Mouse (Mus musculus): Measurements from ENCODE around the gene Dcaf7. TPM values are rescaled to one million over a fixed set of nuclear protein-coding genes. Genes with fewer than 3 reads are reported as not detected.
A peak's percentile ranks its signal among the peaks of the same experiment; 100 is the strongest.

Dcaf7 gene
- total and polyA plus RNA-seq, 2 experiments from 2014 or later, result 27.4 to 49.5 TPM

- peak; percentile 64 for TF ChIP-seq CTCF (IDR thresholded peaks at IDR 0.05; ENCODE audit: low read depth)
- TF ChIP-seq EP300 (IDR thresholded peaks at IDR 0.05; ENCODE audit: low read depth), result no peak
- DNase-seq (ENCODE audit: low spot score) (peak; percentile 100), ATAC-seq (ENCODE audit: insufficient read depth, low read depth) (peak; percentile 96)
- H3K9ac ChIP-seq (replicated peaks; ENCODE audit: low read depth, low read length), result peak within 1 kb of the TSS; percentile 93
- peak within 1 kb of the TSS; percentile 90 for H3K4me2 ChIP-seq (ENCODE audit: low read depth, low read length)
- peak within 1 kb of the TSS; percentile 98 for H3K27ac ChIP-seq (ENCODE audit: low read depth)
- 1% methylated on average over 69 of the region's 69 CpGs for WGBS
- no peaks in the 10 kb centered on the region for H3K27me3 ChIP-seq (ENCODE audit: control insufficient read depth, insufficient read depth, low read length)
- H3K4me3 ChIP-seq (ENCODE audit: low read depth, low read length), result peak within 1 kb of the TSS; percentile 95
- no peaks in the 10 kb centered on the region for H3K36me3 ChIP-seq (replicated peaks; ENCODE audit: control insufficient read depth, insufficient read depth, low read length)
- H3K4me1 ChIP-seq (ENCODE audit: control insufficient read depth, insufficient read depth), result peaks cover 6% of the 10 kb centered on the region; the same call in 1 of the 2 replicates
- no peaks in the 10 kb centered on the region for H3K9me3 ChIP-seq (replicated peaks; ENCODE audit: control insufficient read depth, low read length)
Observed at GRCm38 (mm10) chr11:106083708-106084701, 47.3 kb downstream of the Dcaf7 start, which contains the start of gene Map3k3. Gene Map3k3, plus strand, starts transcription at chr11:106084613.

DNA sequence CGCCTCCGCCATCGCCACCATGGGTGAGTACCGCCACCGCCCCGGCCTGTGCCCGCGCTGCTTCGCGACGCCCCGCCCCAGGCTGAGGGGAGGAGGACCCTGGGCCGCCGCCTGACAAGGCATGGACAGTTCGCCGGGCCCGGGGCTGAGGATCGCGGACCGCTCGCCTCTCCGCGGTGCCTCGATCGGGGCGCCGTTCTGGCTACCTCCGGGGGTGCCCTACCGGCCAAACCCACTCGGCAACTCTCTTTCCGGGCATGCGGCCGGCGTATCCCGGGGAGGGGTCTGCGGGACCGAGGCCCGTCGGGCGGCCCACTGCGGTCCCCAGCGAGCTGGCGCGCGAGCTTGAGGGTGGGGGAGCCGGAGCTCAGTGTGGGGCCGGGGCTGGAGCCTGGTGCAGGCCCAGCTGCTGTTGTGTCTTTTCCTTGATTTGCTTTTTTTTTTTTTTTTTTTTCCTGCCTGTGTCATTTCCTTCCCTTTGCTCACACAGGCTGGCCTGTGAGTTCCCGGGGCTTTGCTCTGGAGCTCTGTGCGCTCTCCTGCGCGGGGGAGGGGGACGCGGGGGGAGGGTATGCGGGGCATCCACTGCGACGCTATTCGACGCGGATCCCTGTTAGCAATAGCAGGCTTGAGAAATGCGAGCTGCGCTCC, 48.4 kb downstream of the Dcaf7 start:
- ATAC-seq (ENCODE audit: insufficient read depth, low read depth), result peak; percentile 70
- H3K4me3 ChIP-seq (ENCODE audit: low read depth, low read length), result peak overlapping the region; percentile 95
- no peaks in the 10 kb centered on the region for H3K36me3 ChIP-seq (replicated peaks; ENCODE audit: control insufficient read depth, insufficient read depth, low read length)
- no peaks in the 10 kb centered on the region for H3K9me3 ChIP-seq (replicated peaks; ENCODE audit: control insufficient read depth, low read length)
- under 1% methylated on average over 57 of the region's 61 CpGs for WGBS
- peak overlapping the region; percentile 98 for H3K27ac ChIP-seq (ENCODE audit: low read depth)
- peak; percentile 69 for DNase-seq (ENCODE audit: low spot score)
- H3K27me3 ChIP-seq (ENCODE audit: control insufficient read depth, insufficient read depth, low read length), result no peaks in the 10 kb centered on the region
- TF ChIP-seq CTCF (IDR thresholded peaks at IDR 0.05; ENCODE audit: low read depth) (no peak), EP300 (IDR thresholded peaks at IDR 0.05; ENCODE audit: low read depth) (no peak)
- H3K4me2 ChIP-seq (ENCODE audit: low read depth, low read length), result peak overlapping the region; percentile 67
- H3K4me1 ChIP-seq (ENCODE audit: control insufficient read depth, insufficient read depth), result peaks cover 6% of the 10 kb centered on the region; the same call in 1 of the 2 replicates
- peak overlapping the region; percentile 93 for H3K9ac ChIP-seq (replicated peaks; ENCODE audit: low read depth, low read length)

GRCm38 (mm10) chr11:106098223-106098622, 61.6 kb downstream of the Dcaf7 start:
- Histone ChIP-seq H3K9me3 (replicated peaks; ENCODE audit: control insufficient read depth, low read length) (no peaks in the 10 kb centered on the region), H3K9ac (replicated peaks; ENCODE audit: low read depth, low read length) (no peak overlapping the region), H3K36me3 (replicated peaks; ENCODE audit: control insufficient read depth, insufficient read depth, low read length) (peaks cover 7% of the 10 kb centered on the region; the same call in 1 of the 2 replicates), H3K4me1 (ENCODE audit: control insufficient read depth, insufficient read depth) (peaks cover 4% of the 10 kb centered on the region; the same call in 1 of the 2 replicates), H3K27me3 (ENCODE audit: control insufficient read depth, insufficient read depth, low read length) (no peaks in the 10 kb centered on the region), H3K4me3 (ENCODE audit: low read depth, low read length) (no peak overlapping the region), H3K4me2 (ENCODE audit: low read depth, low read length) (0 out of 2 replicates have a peak overlapping the region, but pooled peaks have one; percentile 25), H3K27ac (ENCODE audit: low read depth) (peak overlapping the region; percentile 74)
- TF ChIP-seq CTCF (IDR thresholded peaks at IDR 0.05; ENCODE audit: low read depth) (no peak), EP300 (IDR thresholded peaks at IDR 0.05; ENCODE audit: low read depth) (0 out of 2 replicates have a peak, but pooled peaks have one; percentile 32)
- peak; percentile 79 for ATAC-seq (ENCODE audit: insufficient read depth, low read depth)
- WGBS, result 35% methylated on average over 1 of the region's 1 CpGs
- DNase-seq (ENCODE audit: low spot score), result peak; percentile 61

DNA sequence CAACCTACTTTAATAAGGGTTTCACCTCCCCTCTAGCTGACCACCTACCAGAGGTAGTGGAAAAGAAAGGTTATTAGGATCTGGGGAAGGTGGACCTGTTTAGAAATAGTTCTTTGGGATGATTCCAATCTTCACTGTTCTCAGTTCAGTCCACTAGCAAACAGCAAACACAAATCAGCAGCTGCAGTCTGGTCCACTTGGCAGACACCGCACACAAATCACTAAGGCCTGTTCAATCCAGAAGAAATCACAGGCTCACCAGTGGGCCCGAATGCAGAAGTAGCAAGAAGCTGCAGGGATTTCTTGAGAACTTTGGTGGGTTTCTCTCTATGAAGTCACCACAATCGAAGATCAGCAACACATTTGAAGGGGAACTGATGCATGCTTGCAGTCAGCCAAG, 66.2 kb downstream of the Dcaf7 start:
- no peak for TF ChIP-seq CTCF (IDR thresholded peaks at IDR 0.05; ENCODE audit: low read depth)
- TF ChIP-seq EP300 (IDR thresholded peaks at IDR 0.05; ENCODE audit: low read depth), result no peak
- ATAC-seq (ENCODE audit: insufficient read depth, low read depth), result no peak

DNA sequence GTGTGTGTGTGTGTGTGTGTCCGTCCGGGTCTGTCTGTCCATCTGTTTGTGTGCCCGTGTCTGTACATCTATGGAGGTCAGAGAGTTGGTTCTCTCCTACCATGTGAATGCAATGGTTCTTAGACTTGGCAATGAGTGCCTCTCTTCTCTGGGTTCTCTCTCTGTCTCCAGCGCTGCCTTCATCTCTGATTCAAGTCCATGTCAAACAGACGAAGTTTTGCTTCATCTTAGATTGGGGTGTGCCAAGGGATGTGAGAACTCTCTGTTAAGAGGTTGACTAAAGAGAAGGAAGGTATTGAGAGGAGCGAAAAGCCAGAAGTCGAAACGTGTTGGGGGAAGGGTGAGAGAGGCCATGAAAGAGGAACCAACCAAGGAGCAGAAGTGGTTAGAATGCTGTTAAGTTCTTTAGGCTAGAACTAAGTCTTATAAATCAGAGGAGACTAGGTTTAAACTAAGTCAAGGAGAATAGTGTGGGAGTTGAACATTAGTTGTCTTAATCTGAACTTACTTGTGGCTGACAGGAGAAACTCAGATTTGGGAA, 69.4 kb downstream of the Dcaf7 start:
- H3K27ac ChIP-seq (ENCODE audit: low read depth), result no peak overlapping the region
- H3K9me3 ChIP-seq (replicated peaks; ENCODE audit: control insufficient read depth, low read length), result no peaks in the 10 kb centered on the region
- no peak overlapping the region for H3K4me2 ChIP-seq (ENCODE audit: low read depth, low read length)
- H3K9ac ChIP-seq (replicated peaks; ENCODE audit: low read depth, low read length), result no peak overlapping the region
- ATAC-seq (ENCODE audit: insufficient read depth, low read depth) (no peak), DNase-seq (ENCODE audit: low spot score) (no peak)
- no peak overlapping the region for H3K4me3 ChIP-seq (ENCODE audit: low read depth, low read length)
- peaks cover 19% of the 10 kb centered on the region for H3K36me3 ChIP-seq (replicated peaks; ENCODE audit: control insufficient read depth, insufficient read depth, low read length)
- WGBS, result 82% methylated on average over 8 of the region's 8 CpGs
- H3K4me1 ChIP-seq (ENCODE audit: control insufficient read depth, insufficient read depth), result no peaks in the 10 kb centered on the region
- TF ChIP-seq CTCF (IDR thresholded peaks at IDR 0.05; ENCODE audit: low read depth), result no peak
- TF ChIP-seq EP300 (IDR thresholded peaks at IDR 0.05; ENCODE audit: low read depth), result no peak
- H3K27me3 ChIP-seq (ENCODE audit: control insufficient read depth, insufficient read depth, low read length), result no peaks in the 10 kb centered on the region

More for the DNA sequence above, 66.2 kb downstream of the Dcaf7 start:
- Histone ChIP-seq H3K27ac (ENCODE audit: low read depth) (no peak overlapping the region), H3K27me3 (ENCODE audit: control insufficient read depth, insufficient read depth, low read length) (no peaks in the 10 kb centered on the region), H3K36me3 (replicated peaks; ENCODE audit: control insufficient read depth, insufficient read depth, low read length) (peaks cover 13% of the 10 kb centered on the region; the same call in 1 of the 2 replicates), H3K9me3 (replicated peaks; ENCODE audit: control insufficient read depth, low read length) (no peaks in the 10 kb centered on the region), H3K4me1 (ENCODE audit: control insufficient read depth, insufficient read depth) (peaks cover 4% of the 10 kb centered on the region; the same call in 1 of the 2 replicates), H3K4me2 (ENCODE audit: low read depth, low read length) (no peak overlapping the region), H3K9ac (replicated peaks; ENCODE audit: low read depth, low read length) (no peak overlapping the region), H3K4me3 (ENCODE audit: low read depth, low read length) (no peak overlapping the region)
- WGBS, result 83% methylated on average over 3 of the region's 3 CpGs
- DNase-seq (ENCODE audit: low spot score), result no peak

Other genes with a start within 250 kb of the Dcaf7 start
- gene Cyb561, start 83.5 kb upstream of the Dcaf7 start, total RNA-seq (2014; rRNA removed; ENCODE audit: low replicate concordance), result 9.5 and 11.4 TPM in 2 replicates
- 5.9 and 7.1 TPM in 2 replicates for gene Cyb561, start 83.5 kb upstream of the Dcaf7 start, polyA plus RNA-seq (2015; fragmentation: Nextera tagmentation; extraction: Ambion mirVana)
- 6.1 and 17.1 TPM in 2 replicates for gene Ace, start 68.9 kb upstream of the Dcaf7 start, total RNA-seq (2014; rRNA removed; ENCODE audit: low replicate concordance)
- gene Ace, start 68.9 kb upstream of the Dcaf7 start, polyA plus RNA-seq (2015; fragmentation: Nextera tagmentation; extraction: Ambion mirVana), result 3.3 and 3.7 TPM in 2 replicates
- not detected in 2 replicates for gene Ace3, start 42.2 kb upstream of the Dcaf7 start, total RNA-seq (2014; rRNA removed; ENCODE audit: low replicate concordance)
- not detected in 2 replicates for gene Ace3, start 42.2 kb upstream of the Dcaf7 start, polyA plus RNA-seq (2015; fragmentation: Nextera tagmentation; extraction: Ambion mirVana)
- gene Kcnh6, start 28.7 kb upstream of the Dcaf7 start, total RNA-seq (2014; rRNA removed; ENCODE audit: low replicate concordance), result 0.97 TPM in 1 of 2 replicates, not detected in the other
- gene Kcnh6, start 28.7 kb upstream of the Dcaf7 start, polyA plus RNA-seq (2015; fragmentation: Nextera tagmentation; extraction: Ambion mirVana), result 0.10 and 0.12 TPM in 2 replicates
- gene Taco1, start 29.2 kb downstream of the Dcaf7 start, total RNA-seq (2014; rRNA removed; ENCODE audit: low replicate concordance), result 40.6 and 50.4 TPM in 2 replicates
- 14.1 and 17.4 TPM in 2 replicates for gene Taco1, start 29.2 kb downstream of the Dcaf7 start, polyA plus RNA-seq (2015; fragmentation: Nextera tagmentation; extraction: Ambion mirVana)
- 44.0 and 71.9 TPM in 2 replicates for gene Map3k3, start 47.7 kb downstream of the Dcaf7 start, total RNA-seq (2014; rRNA removed; ENCODE audit: low replicate concordance)
- gene Map3k3, start 47.7 kb downstream of the Dcaf7 start, polyA plus RNA-seq (2015; fragmentation: Nextera tagmentation; extraction: Ambion mirVana), result 13.8 and 14.5 TPM in 2 replicates
- not detected in 2 replicates for gene Gm10840, start 124.0 kb downstream of the Dcaf7 start, total RNA-seq (2014; rRNA removed; ENCODE audit: low replicate concordance)
- not detected in 2 replicates for gene Gm10840, start 124.0 kb downstream of the Dcaf7 start, polyA plus RNA-seq (2015; fragmentation: Nextera tagmentation; extraction: Ambion mirVana)
- 8.2 and 34.8 TPM in 2 replicates for gene Limd2, start 124.0 kb downstream of the Dcaf7 start, total RNA-seq (2014; rRNA removed; ENCODE audit: low replicate concordance)
- 40.4 and 44.6 TPM in 2 replicates for gene Limd2, start 124.0 kb downstream of the Dcaf7 start, polyA plus RNA-seq (2015; fragmentation: Nextera tagmentation; extraction: Ambion mirVana)
- gene Strada, start 165.3 kb downstream of the Dcaf7 start, total RNA-seq (2014; rRNA removed; ENCODE audit: low replicate concordance), result 12.6 and 18.7 TPM in 2 replicates
- 12.6 and 13.0 TPM in 2 replicates for gene Strada, start 165.3 kb downstream of the Dcaf7 start, polyA plus RNA-seq (2015; fragmentation: Nextera tagmentation; extraction: Ambion mirVana)
- gene Ccdc47, start 179.5 kb downstream of the Dcaf7 start, total RNA-seq (2014; rRNA removed; ENCODE audit: low replicate concordance), result 22.0 and 23.6 TPM in 2 replicates
- gene Ccdc47, start 179.5 kb downstream of the Dcaf7 start, polyA plus RNA-seq (2015; fragmentation: Nextera tagmentation; extraction: Ambion mirVana), result 80.6 and 89.8 TPM in 2 replicates
- gene Ddx42, start 180.1 kb downstream of the Dcaf7 start, total RNA-seq (2014; rRNA removed; ENCODE audit: low replicate concordance), result 15.8 and 17.8 TPM in 2 replicates
- gene Ddx42, start 180.1 kb downstream of the Dcaf7 start, polyA plus RNA-seq (2015; fragmentation: Nextera tagmentation; extraction: Ambion mirVana), result 25.5 and 29.2 TPM in 2 replicates
- gene Ftsj3, start 219.2 kb downstream of the Dcaf7 start, total RNA-seq (2014; rRNA removed; ENCODE audit: low replicate concordance), result 21.2 and 32.7 TPM in 2 replicates
- 19.2 and 23.1 TPM in 2 replicates for gene Ftsj3, start 219.2 kb downstream of the Dcaf7 start, polyA plus RNA-seq (2015; fragmentation: Nextera tagmentation; extraction: Ambion mirVana)
- 45.8 and 50.8 TPM in 2 replicates for gene Psmc5, start 219.3 kb downstream of the Dcaf7 start, total RNA-seq (2014; rRNA removed; ENCODE audit: low replicate concordance)
- gene Psmc5, start 219.3 kb downstream of the Dcaf7 start, polyA plus RNA-seq (2015; fragmentation: Nextera tagmentation; extraction: Ambion mirVana), result 208 and 210 TPM in 2 replicates
- gene Smarcd2, start 236.1 kb downstream of the Dcaf7 start, total RNA-seq (2014; rRNA removed; ENCODE audit: low replicate concordance), result 32.9 and 43.0 TPM in 2 replicates
- 10.5 and 10.7 TPM in 2 replicates for gene Smarcd2, start 236.1 kb downstream of the Dcaf7 start, polyA plus RNA-seq (2015; fragmentation: Nextera tagmentation; extraction: Ambion mirVana)
- not detected in 2 replicates for gene Tcam1, start 239.8 kb downstream of the Dcaf7 start, total RNA-seq (2014; rRNA removed; ENCODE audit: low replicate concordance)
- 0.04 TPM in 1 of 2 replicates, not detected in the other for gene Tcam1, start 239.8 kb downstream of the Dcaf7 start, polyA plus RNA-seq (2015; fragmentation: Nextera tagmentation; extraction: Ambion mirVana)

All from heart, postnatal 0 days (tissue).